Mouse (Mus musculus) effector memory CD4-positive, alpha-beta T cell, adult 5 months (primary cell): Measurements from ENCODE around the gene Taar7d. TPM values are rescaled to one million over a fixed set of nuclear protein-coding genes. Genes with fewer than 3 reads are reported as not detected.

Source experiments
- polyA plus RNA-seq: library from polyadenylated mRNA; unstranded; fragments of 100-300 nt; shearing (Covaris generic); gene quantifications from one replicate; pipeline ENCODE4 v1.2.1, GENCODE M21; 2017

Taar7d gene
- not detected for polyA plus RNA-seq

GRCm38 (mm10) chr10:24026922-24027321 is at the start of gene Taar7d:
Gene Taar7d, plus strand, starts transcription at chr10:24027222.

GRCm38 (mm10) chr10:23985546-23985945 is 41.5 kb upstream of the Taar7d start, which contains the start of gene Taar6:
Gene Taar6, minus strand, starts transcription at chr10:23985646.

GRCm38 (mm10) chr10:23993381-23993780 is 33.6 kb upstream of the Taar7d start, which contains the start of gene Taar7a:
Gene Taar7a, minus strand, starts transcription at chr10:23993481.

GRCm38 (mm10) chr10:23999639-24000038 is 27.4 kb upstream of the Taar7d start, which contains the start of gene Taar7b:
Gene Taar7b, plus strand, starts transcription at chr10:23999939.

GRCm38 (mm10) chr10:24037314-24037713 is 10.3 kb downstream of the Taar7d start, which contains the start of gene Taar7e:
Gene Taar7e, plus strand, starts transcription at chr10:24037614.

GRCm38 (mm10) chr10:24049210-24049609 is 22.2 kb downstream of the Taar7d start, which contains the start of gene Taar7f:
Gene Taar7f, plus strand, starts transcription at chr10:24049510.

GRCm38 (mm10) chr10:24076200-24076599 is 49.2 kb downstream of the Taar7d start, which contains the start of gene Taar8a:
Gene Taar8a, plus strand, starts transcription at chr10:24076500.

Other genes with a start within 250 kb of the Taar7d start
- gene Rps12, start 239.9 kb upstream of the Taar7d start, polyA plus RNA-seq = 43.5 TPM
- gene Slc18b1, start 230.2 kb upstream of the Taar7d start, polyA plus RNA-seq = not detected
- not detected for gene Vnn3, start 175.8 kb upstream of the Taar7d start, polyA plus RNA-seq
- gene Vnn1, start 132.5 kb upstream of the Taar7d start, polyA plus RNA-seq = not detected
- gene Taar1, start 106.9 kb upstream of the Taar7d start, polyA plus RNA-seq = not detected
- not detected for gene Taar2, start 88.7 kb upstream of the Taar7d start, polyA plus RNA-seq
- not detected for gene Taar3, start 77.7 kb upstream of the Taar7d start, polyA plus RNA-seq
- not detected for gene Taar4, start 66.7 kb upstream of the Taar7d start, polyA plus RNA-seq
- not detected for gene Taar5, start 56.5 kb upstream of the Taar7d start, polyA plus RNA-seq
- gene Taar6, start 41.6 kb upstream of the Taar7d start, polyA plus RNA-seq = not detected
- not detected for gene Taar7a, start 33.7 kb upstream of the Taar7d start, polyA plus RNA-seq
- not detected for gene Taar7b, start 27.3 kb upstream of the Taar7d start, polyA plus RNA-seq
- not detected for gene Taar7e, start 10.4 kb downstream of the Taar7d start, polyA plus RNA-seq
- gene Taar7f, start 22.3 kb downstream of the Taar7d start, polyA plus RNA-seq = not detected
- not detected for gene Taar8a, start 49.3 kb downstream of the Taar7d start, polyA plus RNA-seq
- not detected for gene Taar8b, start 65.1 kb downstream of the Taar7d start, polyA plus RNA-seq
- not detected for gene Taar8c, start 74.7 kb downstream of the Taar7d start, polyA plus RNA-seq
- not detected for gene Taar9, start 82.3 kb downstream of the Taar7d start, polyA plus RNA-seq
- gene Stx7, start 122.1 kb downstream of the Taar7d start, polyA plus RNA-seq = 22.1 TPM
- 0.16 TPM for gene Moxd1, start 196.3 kb downstream of the Taar7d start, polyA plus RNA-seq